Mouse (Mus musculus): ENCODE measurements around the gene Krtap27-1. TPM values are rescaled to one million over a fixed set of nuclear protein-coding genes. Genes with fewer than 3 reads are reported as not detected.

Gene Krtap27-1
- total RNA-seq (2015; ENCODE audit: low replicate concordance) (not detected in 2 replicates), total RNA-seq (2017; ENCODE audit: low replicate concordance) (not detected in 2 replicates)

GRCm38 (mm10) chr16:88671571-88671970 is at the start of gene Krtap27-1:
Gene Krtap27-1, minus strand, starts transcription at chr16:88671671.
- ATAC-seq (replicated peaks; ENCODE audit: low FRiP score, poor library complexity, severe bottlenecking): no peak

GRCm38 (mm10) chr16:88720031-88720430 is 48.6 kb upstream of the Krtap27-1 start:
- ATAC-seq (replicated peaks; ENCODE audit: low FRiP score, poor library complexity, severe bottlenecking): no peak

- no peak for ATAC-seq (replicated peaks; ENCODE audit: low FRiP score, poor library complexity, severe bottlenecking)
These were observed 45.1 kb upstream of the Krtap27-1 start for GRCm38 (mm10) chr16:88716549-88716948.

GRCm38 (mm10) chr16:88711245-88711644 is 39.8 kb upstream of the Krtap27-1 start:
- ATAC-seq (replicated peaks; ENCODE audit: low FRiP score, poor library complexity, severe bottlenecking): no peak

- no peak for ATAC-seq (replicated peaks; ENCODE audit: low FRiP score, poor library complexity, severe bottlenecking)
These were observed 39.3 kb upstream of the Krtap27-1 start for GRCm38 (mm10) chr16:88710757-88711156.

GRCm38 (mm10) chr16:88707496-88708012 is 36.1 kb upstream of the Krtap27-1 start, which contains the start of gene 2310061N02Rik:
Gene 2310061N02Rik, minus strand, starts transcription at chr16:88707962.
- no peak for ATAC-seq (replicated peaks; ENCODE audit: low FRiP score, poor library complexity, severe bottlenecking)

- ATAC-seq (replicated peaks; ENCODE audit: low FRiP score, poor library complexity, severe bottlenecking): no peak
These were observed 29.8 kb upstream of the Krtap27-1 start for GRCm38 (mm10) chr16:88701072-88701864.

- ATAC-seq (replicated peaks; ENCODE audit: low FRiP score, poor library complexity, severe bottlenecking): no peak
These were observed 24.8 kb upstream of the Krtap27-1 start for GRCm38 (mm10) chr16:88696256-88696655.

- ATAC-seq (replicated peaks; ENCODE audit: low FRiP score, poor library complexity, severe bottlenecking): no peak
These were observed 9.8 kb upstream of the Krtap27-1 start for GRCm38 (mm10) chr16:88681282-88681681.

- no peak for ATAC-seq (replicated peaks; ENCODE audit: low FRiP score, poor library complexity, severe bottlenecking)
These were observed 7.6 kb upstream of the Krtap27-1 start for GRCm38 (mm10) chr16:88679099-88679498.

GRCm38 (mm10) chr16:88657426-88657825 is 14.0 kb downstream of the Krtap27-1 start:
- no peak for ATAC-seq (replicated peaks; ENCODE audit: low FRiP score, poor library complexity, severe bottlenecking)

GRCm38 (mm10) chr16:88651952-88652351 is 19.5 kb downstream of the Krtap27-1 start:
- ATAC-seq (replicated peaks; ENCODE audit: low FRiP score, poor library complexity, severe bottlenecking): no peak

- ATAC-seq (replicated peaks; ENCODE audit: low FRiP score, poor library complexity, severe bottlenecking): no peak
These were observed 20.4 kb downstream of the Krtap27-1 start for GRCm38 (mm10) chr16:88651082-88651481.

GRCm38 (mm10) chr16:88647358-88647846 is 24.1 kb downstream of the Krtap27-1 start, which contains the start of gene Krtap26-1:
Gene Krtap26-1, minus strand, starts transcription at chr16:88647796.
- no peak for ATAC-seq (replicated peaks; ENCODE audit: low FRiP score, poor library complexity, severe bottlenecking)

GRCm38 (mm10) chr16:88646366-88647111 is 24.9 kb downstream of the Krtap27-1 start:
- ATAC-seq (replicated peaks; ENCODE audit: low FRiP score, poor library complexity, severe bottlenecking): no peak

- no peak for ATAC-seq (replicated peaks; ENCODE audit: low FRiP score, poor library complexity, severe bottlenecking)
These were observed 31.4 kb downstream of the Krtap27-1 start for GRCm38 (mm10) chr16:88640053-88640452.

GRCm38 (mm10) chr16:88635142-88635541 is 36.3 kb downstream of the Krtap27-1 start:
- no peak for ATAC-seq (replicated peaks; ENCODE audit: low FRiP score, poor library complexity, severe bottlenecking)

- ATAC-seq (replicated peaks; ENCODE audit: low FRiP score, poor library complexity, severe bottlenecking): no peak
These were observed 40.0 kb downstream of the Krtap27-1 start for GRCm38 (mm10) chr16:88631474-88631873.

- ATAC-seq (replicated peaks; ENCODE audit: low FRiP score, poor library complexity, severe bottlenecking): no peak
These were observed 43.9 kb downstream of the Krtap27-1 start, which contains the start of gene 2310079G19Rik for GRCm38 (mm10) chr16:88627566-88627965. Gene 2310079G19Rik, minus strand, starts transcription at chr16:88627666.

Data from erythroid progenitor cell, adult 5-6 weeks (primary cell).